Mouse (Mus musculus) kidney, postnatal 10 days (tissue): ENCODE measurements at regions not wholly inside any gene's neighbourhood (a gene's known extent, or its start where the extent isn't known, plus 50 kb on each side); places are given as distances from the start of the nearest gene placed in this dataset.
A peak's percentile ranks its signal among the peaks of the same experiment; 100 is the strongest.

Experiments
- DNase-seq: peaks from one replicate; pipeline ENCODE4 v3.0.0; 2021; ENCODE audit warnings: mixed read lengths

GRCm38 (mm10) chr14:120102010-120102748 is 59.9 kb upstream of the Oxgr1 start:
- no peak for DNase-seq

GRCm38 (mm10) chr14:120102749-120103142 is 60.5 kb upstream of the Oxgr1 start:
- no peak for DNase-seq

GRCm38 (mm10) chr14:120109846-120110245 is 67.6 kb upstream of the Oxgr1 start:
- DNase-seq = no peak

- DNase-seq = no peak
Observed at GRCm38 (mm10) chr14:120113316-120113715, 71.1 kb upstream of the Oxgr1 start.

- DNase-seq = no peak
Observed at GRCm38 (mm10) chr14:120118582-120118981, 76.3 kb upstream of the Oxgr1 start.

- DNase-seq = no peak
Observed at GRCm38 (mm10) chr14:120119094-120119501, 76.9 kb upstream of the Oxgr1 start.

GRCm38 (mm10) chr14:120119506-120119905 is 77.3 kb upstream of the Oxgr1 start:
- DNase-seq = no peak

GRCm38 (mm10) chr14:120120261-120120660 is 78.0 kb upstream of the Oxgr1 start:
- no peak for DNase-seq

- no peak for DNase-seq
Observed at GRCm38 (mm10) chr14:120125315-120125714, 83.1 kb upstream of the Oxgr1 start.

GRCm38 (mm10) chr14:120127481-120127880 is 85.2 kb upstream of the Oxgr1 start:
- DNase-seq = no peak

GRCm38 (mm10) chr14:120134346-120135008 is 92.2 kb upstream of the Oxgr1 start:
- no peak for DNase-seq

- DNase-seq = no peak
Observed at GRCm38 (mm10) chr14:120135198-120135597, 93.0 kb upstream of the Oxgr1 start.

- no peak for DNase-seq
Observed at GRCm38 (mm10) chr14:120136736-120137135, 94.5 kb upstream of the Oxgr1 start.

- peak; percentile 97 for DNase-seq
Observed at GRCm38 (mm10) chr14:120137680-120138136, 95.5 kb upstream of the Oxgr1 start.

- DNase-seq = no peak
Observed at GRCm38 (mm10) chr14:120138546-120138945, 96.3 kb upstream of the Oxgr1 start.

GRCm38 (mm10) chr14:120139256-120139655 is 97.0 kb upstream of the Oxgr1 start:
- no peak for DNase-seq

- DNase-seq = no peak
Observed at GRCm38 (mm10) chr14:120139671-120140071, 97.4 kb upstream of the Oxgr1 start.

- no peak for DNase-seq
Observed at GRCm38 (mm10) chr14:120140211-120140610, 98.0 kb upstream of the Oxgr1 start.

- no peak for DNase-seq
Observed at GRCm38 (mm10) chr14:120140791-120141747, 98.8 kb upstream of the Oxgr1 start.

- DNase-seq = no peak
Observed at GRCm38 (mm10) chr14:120142281-120142680, 100.0 kb upstream of the Oxgr1 start.

- no peak for DNase-seq
Observed at GRCm38 (mm10) chr14:120144451-120144850, 102.2 kb upstream of the Oxgr1 start.

GRCm38 (mm10) chr14:120146312-120146711 is 104.1 kb upstream of the Oxgr1 start:
- DNase-seq = no peak
